Mouse (Mus musculus): ENCODE results near the gene Map3k11. TPM values are rescaled to one million over a fixed set of nuclear protein-coding genes. Genes with fewer than 3 reads are reported as not detected.

The Map3k11 gene
- polyA plus RNA-seq (2012; rRNA removed) = 21.1 and 23.1 TPM in 2 replicates

DNA sequence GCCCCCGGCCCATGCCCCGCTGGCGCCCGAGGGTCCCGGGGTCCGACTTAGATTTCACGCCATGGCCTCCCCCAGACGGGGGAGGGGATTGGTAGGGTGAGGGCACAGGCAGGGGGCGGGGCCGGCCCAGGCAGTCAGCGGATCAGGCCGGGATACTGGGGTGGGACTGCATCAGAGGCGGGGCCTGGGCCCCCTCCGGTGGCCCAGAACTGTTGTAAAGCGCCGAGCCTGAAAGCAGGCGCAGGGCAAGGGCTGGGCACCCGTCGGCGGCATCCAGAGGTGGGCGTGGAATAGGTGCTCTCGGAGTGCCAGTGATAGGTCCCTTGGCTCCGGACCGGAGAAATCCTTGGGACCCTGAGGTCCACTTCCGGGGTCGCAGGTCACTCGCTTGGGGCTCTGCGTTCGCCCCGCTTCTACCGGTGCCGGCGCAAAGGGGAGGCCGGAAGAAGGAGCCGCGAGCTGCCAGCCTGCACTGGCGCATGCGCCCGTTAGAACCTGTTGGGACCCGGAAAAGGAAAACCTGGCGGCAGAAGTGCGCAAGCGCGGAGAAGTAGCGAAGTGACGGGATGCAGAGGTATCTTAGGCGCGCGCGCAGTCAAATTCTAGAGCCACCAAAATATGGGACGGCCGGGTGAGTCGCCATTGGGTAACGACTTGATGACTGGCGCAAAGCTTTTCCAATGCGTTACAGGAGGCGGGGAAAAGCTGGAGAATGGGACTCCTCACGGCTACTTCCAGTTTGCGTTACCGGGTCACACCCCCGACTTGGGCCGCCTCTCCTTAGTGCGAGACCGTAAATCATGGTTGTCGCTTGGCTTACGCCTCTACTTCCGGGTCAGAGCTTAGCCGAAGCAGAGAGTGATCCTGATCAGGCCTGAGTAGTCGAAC lies at the start of gene Map3k11, which contains the start of gene Pcnx3:
Gene Map3k11, plus strand, starts transcription at position 543 of the 888 bp plus-strand sequence.
Gene Pcnx3, minus strand, starts transcription at position 709 of the 888 bp plus-strand sequence.
- H3K4me1 ChIP-seq (ENCODE audit: control insufficient read depth, insufficient read depth, low read length) = peaks cover 9% of the 10 kb centered on the region
- no peak for TF ChIP-seq CTCF (IDR thresholded peaks at IDR 0.05; ENCODE audit: extremely low read depth, insufficient read depth, low read length)
- TF ChIP-seq POLR2A (IDR thresholded peaks at IDR 0.05; ENCODE audit: extremely low read depth, insufficient read depth, low read length) = peak; percentile 39; the same call in 1 of the 2 replicates

DNA sequence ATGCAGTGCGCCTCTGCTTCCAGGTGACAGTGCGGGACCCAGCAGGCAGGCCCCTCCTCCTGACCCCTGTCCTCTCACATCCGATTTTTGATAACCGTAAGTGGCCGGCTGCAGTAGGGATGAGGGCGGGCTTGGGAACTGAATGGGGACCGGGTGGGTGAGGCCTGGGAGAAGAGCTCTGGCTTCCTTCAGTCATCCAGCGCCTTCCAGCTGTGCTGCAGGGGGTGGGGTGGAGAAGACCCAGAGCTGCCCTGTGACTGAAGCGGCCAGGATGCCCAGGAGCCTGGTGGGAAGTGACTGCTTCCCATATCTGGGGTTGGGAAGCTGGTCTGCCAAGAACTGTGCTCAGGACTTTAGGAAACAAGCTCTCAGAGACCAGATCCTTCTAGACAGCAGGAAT lies 48.2 kb upstream of the Map3k11 start:
- no peak overlapping the region for H3K4me3 ChIP-seq (ENCODE audit: insufficient read depth, low read length)
- TF ChIP-seq POLR2A (IDR thresholded peaks at IDR 0.05; ENCODE audit: extremely low read depth, insufficient read depth, low read length) (no peak), CTCF (IDR thresholded peaks at IDR 0.05; ENCODE audit: extremely low read depth, insufficient read depth, low read length) (no peak)
- no peak overlapping the region for H3K27ac ChIP-seq (ENCODE audit: insufficient read depth, low read length)
- H3K4me1 ChIP-seq (ENCODE audit: control insufficient read depth, insufficient read depth, low read length) = peaks cover 5% of the 10 kb centered on the region; the same call in 1 of the 2 replicates

More for the DNA sequence above, at the start of gene Map3k11, which contains the start of gene Pcnx3:
- Histone ChIP-seq H3K4me3 (ENCODE audit: insufficient read depth, low read length) (peak within 1 kb of the TSS; percentile 83), H3K27ac (ENCODE audit: insufficient read depth, low read length) (peak within 1 kb of the TSS; percentile 82)

DNA sequence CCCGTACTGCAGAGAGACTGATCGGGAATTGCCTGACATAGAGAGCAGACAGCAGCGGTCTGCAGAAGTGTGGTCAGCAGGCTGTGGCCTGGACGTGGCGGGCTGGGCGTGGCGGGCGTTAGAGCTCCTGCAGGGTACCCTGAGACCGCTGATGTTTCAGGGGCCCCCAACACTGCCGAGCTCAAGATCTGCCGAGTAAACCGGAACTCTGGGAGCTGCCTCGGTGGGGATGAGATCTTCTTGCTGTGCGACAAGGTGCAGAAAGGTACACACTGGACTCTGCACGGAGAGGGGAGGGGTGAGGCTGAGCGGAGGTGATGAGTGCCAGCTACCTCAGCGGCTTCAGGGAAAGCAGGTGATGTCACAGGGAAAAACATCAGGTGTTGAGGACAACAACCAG lies 47.5 kb upstream of the Map3k11 start:
- peaks cover 5% of the 10 kb centered on the region; the same call in 1 of the 2 replicates for H3K4me1 ChIP-seq (ENCODE audit: control insufficient read depth, insufficient read depth, low read length)
- H3K27ac ChIP-seq (ENCODE audit: insufficient read depth, low read length) = no peak overlapping the region
- TF ChIP-seq POLR2A (IDR thresholded peaks at IDR 0.05; ENCODE audit: extremely low read depth, insufficient read depth, low read length) (peak; percentile 8; the same call in 1 of the 2 replicates), CTCF (IDR thresholded peaks at IDR 0.05; ENCODE audit: extremely low read depth, insufficient read depth, low read length) (no peak)
- H3K4me3 ChIP-seq (ENCODE audit: insufficient read depth, low read length) = no peak overlapping the region

DNA sequence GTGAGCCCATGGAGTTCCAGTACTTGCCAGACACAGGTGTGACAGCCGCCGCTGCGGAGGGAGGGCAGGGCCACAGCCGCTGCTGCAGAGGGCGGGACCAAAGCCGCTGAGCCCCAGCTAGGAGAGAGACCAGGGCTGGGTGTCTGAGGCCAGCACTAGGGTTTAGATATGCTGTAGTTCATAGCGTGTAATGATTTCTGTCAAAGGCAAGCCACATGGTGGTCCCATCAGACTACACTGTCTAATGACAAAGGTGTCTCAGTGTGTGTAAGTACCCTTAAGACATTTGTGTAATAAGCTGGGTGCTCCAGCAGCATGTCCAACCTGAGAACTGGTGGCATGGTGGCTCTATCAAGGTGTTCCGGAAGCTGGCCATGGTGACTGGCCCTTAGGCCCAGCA lies 46.9 kb upstream of the Map3k11 start:
- TF ChIP-seq CTCF (IDR thresholded peaks at IDR 0.05; ENCODE audit: extremely low read depth, insufficient read depth, low read length) = no peak
- no peak for TF ChIP-seq POLR2A (IDR thresholded peaks at IDR 0.05; ENCODE audit: extremely low read depth, insufficient read depth, low read length)
- no peak overlapping the region for H3K27ac ChIP-seq (ENCODE audit: insufficient read depth, low read length)
- H3K4me1 ChIP-seq (ENCODE audit: control insufficient read depth, insufficient read depth, low read length) = peaks cover 5% of the 10 kb centered on the region; the same call in 1 of the 2 replicates
- no peak overlapping the region for H3K4me3 ChIP-seq (ENCODE audit: insufficient read depth, low read length)

DNA sequence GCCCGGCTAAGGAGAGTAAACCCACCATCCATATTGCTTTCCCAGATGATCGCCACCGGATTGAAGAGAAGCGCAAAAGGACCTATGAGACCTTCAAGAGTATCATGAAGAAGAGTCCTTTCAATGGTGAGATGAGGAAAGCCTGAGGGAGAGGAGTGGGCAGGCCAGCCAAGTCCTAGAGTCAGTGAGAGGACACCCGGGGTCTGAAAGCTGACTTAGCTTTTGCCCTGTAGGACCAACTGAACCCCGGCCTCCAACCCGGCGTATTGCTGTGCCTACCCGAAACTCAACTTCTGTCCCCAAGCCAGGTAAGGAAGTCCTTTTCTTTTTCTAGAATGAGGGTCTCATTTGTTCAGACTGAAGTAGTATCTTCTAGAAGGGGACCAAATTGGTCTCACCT lies 43.3 kb upstream of the Map3k11 start:
- no peak for TF ChIP-seq POLR2A (IDR thresholded peaks at IDR 0.05; ENCODE audit: extremely low read depth, insufficient read depth, low read length)
- Histone ChIP-seq H3K4me1 (ENCODE audit: control insufficient read depth, insufficient read depth, low read length) (no peaks in the 10 kb centered on the region), H3K4me3 (ENCODE audit: insufficient read depth, low read length) (no peak overlapping the region), H3K27ac (ENCODE audit: insufficient read depth, low read length) (no peak overlapping the region)

DNA sequence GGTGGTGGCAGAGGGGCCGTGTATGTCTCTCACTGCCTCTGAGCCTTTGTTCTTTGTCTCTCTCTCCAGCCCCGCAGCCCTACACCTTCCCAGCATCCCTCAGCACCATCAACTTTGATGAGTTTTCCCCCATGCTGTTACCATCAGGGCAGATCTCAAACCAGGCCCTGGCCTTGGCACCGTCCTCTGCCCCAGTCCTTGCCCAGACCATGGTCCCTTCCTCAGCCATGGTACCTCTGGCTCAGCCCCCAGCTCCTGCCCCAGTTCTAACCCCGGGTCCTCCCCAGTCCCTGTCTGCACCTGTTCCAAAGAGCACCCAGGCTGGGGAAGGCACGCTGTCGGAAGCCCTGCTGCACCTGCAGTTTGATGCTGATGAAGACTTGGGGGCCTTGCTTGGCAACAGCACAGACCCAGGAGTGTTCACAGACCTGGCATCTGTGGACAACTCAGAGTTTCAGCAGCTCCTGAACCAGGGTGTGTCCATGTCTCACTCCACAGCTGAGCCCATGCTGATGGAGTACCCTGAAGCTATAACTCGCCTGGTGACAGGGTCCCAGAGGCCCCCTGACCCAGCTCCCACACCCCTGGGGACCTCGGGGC lies 41.7 kb upstream of the Map3k11 start:
- Histone ChIP-seq H3K4me3 (ENCODE audit: insufficient read depth, low read length) (no peak overlapping the region), H3K4me1 (ENCODE audit: control insufficient read depth, insufficient read depth, low read length) (no peaks in the 10 kb centered on the region), H3K27ac (ENCODE audit: insufficient read depth, low read length) (no peak overlapping the region)
- no peak for TF ChIP-seq CTCF (IDR thresholded peaks at IDR 0.05; ENCODE audit: extremely low read depth, insufficient read depth, low read length)
- no peak for TF ChIP-seq POLR2A (IDR thresholded peaks at IDR 0.05; ENCODE audit: extremely low read depth, insufficient read depth, low read length)

DNA sequence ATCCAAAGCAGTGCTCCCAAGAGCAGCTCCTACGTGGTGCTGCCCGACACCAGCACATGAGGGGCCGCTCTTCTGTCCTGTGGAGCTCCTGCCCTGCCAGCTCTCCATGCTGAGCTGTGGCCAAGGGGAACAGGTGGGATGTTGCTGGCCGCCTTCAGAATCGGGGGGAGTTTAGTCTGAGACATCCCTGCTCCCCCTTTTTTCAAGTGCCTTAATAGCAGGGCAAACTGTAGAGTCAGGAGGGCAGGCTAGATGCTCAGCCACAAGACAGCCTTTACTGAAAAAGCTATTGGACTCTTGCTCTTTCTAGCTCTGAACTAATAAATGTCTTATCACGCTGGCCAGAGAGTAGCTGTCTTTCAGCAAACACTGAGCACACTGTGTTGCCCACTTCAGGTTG lies 40.8 kb upstream of the Map3k11 start:
- Histone ChIP-seq H3K4me1 (ENCODE audit: control insufficient read depth, insufficient read depth, low read length) (no peaks in the 10 kb centered on the region), H3K27ac (ENCODE audit: insufficient read depth, low read length) (no peak overlapping the region), H3K4me3 (ENCODE audit: insufficient read depth, low read length) (no peak overlapping the region)
- TF ChIP-seq CTCF (IDR thresholded peaks at IDR 0.05; ENCODE audit: extremely low read depth, insufficient read depth, low read length) = no peak
- no peak for TF ChIP-seq POLR2A (IDR thresholded peaks at IDR 0.05; ENCODE audit: extremely low read depth, insufficient read depth, low read length)

DNA sequence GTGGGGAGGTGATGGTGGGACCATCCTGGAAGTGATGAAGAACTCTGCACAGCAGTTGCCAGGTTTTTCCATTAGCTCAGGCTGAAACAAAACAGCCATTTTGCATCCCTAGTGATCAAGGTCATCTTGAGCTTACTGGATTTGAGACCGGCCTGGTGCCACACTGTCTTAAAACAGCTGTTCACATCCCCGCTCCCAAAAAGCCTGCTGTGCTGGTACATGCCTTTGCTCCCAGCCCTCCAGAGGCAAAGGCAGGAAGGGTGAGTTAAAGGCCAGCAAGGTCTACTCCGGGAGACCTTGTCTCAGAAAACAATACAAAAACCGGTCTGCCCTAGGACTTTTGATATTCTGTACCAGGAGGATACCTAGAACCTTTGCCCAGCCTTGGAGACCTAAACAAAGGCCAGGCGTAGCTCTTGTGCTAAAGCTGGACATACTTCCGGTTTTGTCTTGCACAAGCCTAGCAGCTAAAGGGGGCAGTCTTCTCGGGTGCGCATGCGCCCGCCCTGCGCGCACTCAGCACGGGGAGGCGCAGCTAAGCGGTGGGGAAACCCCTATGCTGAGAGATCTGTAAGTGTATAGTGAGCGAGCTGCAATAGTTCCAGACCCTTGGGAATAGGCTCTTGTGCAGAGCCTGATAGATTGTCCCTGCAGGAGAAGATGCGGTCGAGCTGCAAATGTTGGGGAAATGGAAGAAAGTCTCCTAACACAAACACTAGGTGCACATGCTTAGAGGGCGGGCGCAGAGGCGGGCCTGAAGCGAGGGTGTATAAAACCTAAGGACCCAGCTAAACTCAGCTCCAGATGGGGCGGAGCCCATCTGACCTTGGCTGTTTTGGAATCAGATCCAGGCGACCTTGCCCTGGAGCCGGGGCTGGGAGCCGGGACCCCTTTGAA lies 39.9 kb upstream of the Map3k11 start:
- Histone ChIP-seq H3K4me3 (ENCODE audit: insufficient read depth, low read length) (peak overlapping the region; percentile 9), H3K27ac (ENCODE audit: insufficient read depth, low read length) (peak overlapping the region; percentile 15), H3K4me1 (ENCODE audit: control insufficient read depth, insufficient read depth, low read length) (no peaks in the 10 kb centered on the region)
- TF ChIP-seq POLR2A (IDR thresholded peaks at IDR 0.05; ENCODE audit: extremely low read depth, insufficient read depth, low read length) = peak; percentile 75
- TF ChIP-seq CTCF (IDR thresholded peaks at IDR 0.05; ENCODE audit: extremely low read depth, insufficient read depth, low read length) = no peak

DNA sequence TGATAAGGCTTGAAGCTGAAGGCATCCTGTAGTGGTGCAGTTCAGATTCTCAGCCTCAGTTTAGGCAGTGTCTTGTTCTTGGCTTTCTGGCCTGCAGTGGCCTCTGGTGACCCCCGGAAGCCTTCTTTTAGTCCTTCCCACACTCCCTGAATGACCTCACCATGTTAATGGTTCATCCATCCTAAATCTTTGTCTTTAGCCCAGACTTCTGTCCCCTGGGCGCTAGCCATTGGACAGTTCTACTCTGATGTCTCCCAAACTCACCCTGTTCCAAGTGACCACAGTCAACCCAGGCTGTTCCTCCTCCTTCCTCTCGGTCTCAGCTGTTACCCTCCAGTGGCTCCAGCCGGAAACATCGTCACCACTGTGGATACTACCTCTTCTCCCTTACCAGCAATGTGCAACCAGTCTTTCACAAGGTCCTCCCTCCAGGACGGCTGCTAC lies 39.2 kb upstream of the Map3k11 start:
- Histone ChIP-seq H3K27ac (ENCODE audit: insufficient read depth, low read length) (no peak overlapping the region), H3K4me1 (ENCODE audit: control insufficient read depth, insufficient read depth, low read length) (no peaks in the 10 kb centered on the region), H3K4me3 (ENCODE audit: insufficient read depth, low read length) (peak overlapping the region; percentile 9; the same call in 1 of the 2 replicates)
- no peak for TF ChIP-seq CTCF (IDR thresholded peaks at IDR 0.05; ENCODE audit: extremely low read depth, insufficient read depth, low read length)
- no peak for TF ChIP-seq POLR2A (IDR thresholded peaks at IDR 0.05; ENCODE audit: extremely low read depth, insufficient read depth, low read length)
